Mouse (Mus musculus) CD4-positive, CD25-positive, alpha-beta regulatory T cell, adult 4 months (primary cell): ENCODE results near the gene Cnot2. TPM values are rescaled to one million over a fixed set of nuclear protein-coding genes. Genes with fewer than 3 reads are reported as not detected.
"Not testable (repeated sequence)": the region's sequence is repeated elsewhere in the genome, so short reads cannot be mapped to it uniquely, and the experiment has no call there.

Experiments
- ATAC-seq: one replicate; pipeline ENCODE4 v1.8.0; 2017
- polyA plus RNA-seq, 2 experiments: library from polyadenylated mRNA; unstranded; fragments of 100-300 nt; shearing (Covaris generic); gene quantifications; one replicate each; pipeline ENCODE4 v1.2.1; 2017

The Cnot2 gene
- 100 to 1,000 TPM in 1 of 2 experiments, 10 to 100 TPM in 1; 98.0 to 104 TPM for polyA plus RNA-seq

- ATAC-seq, result peak; percentile 69
These were observed at the start of gene Cnot2 for GRCm38 (mm10) chr10:116581369-116581718. Gene Cnot2, minus strand, starts transcription at chr10:116581511.

- no peak for ATAC-seq
These were observed 47.6 kb upstream of the Cnot2 start for GRCm38 (mm10) chr10:116628926-116629325.

GRCm38 (mm10) chr10:116626009-116626408 is 44.7 kb upstream of the Cnot2 start:
- ATAC-seq, result no peak

- ATAC-seq, result peak; percentile 100
These were observed 31.9 kb upstream of the Cnot2 start for GRCm38 (mm10) chr10:116613250-116613649.

GRCm38 (mm10) chr10:116604905-116605162 is 23.5 kb upstream of the Cnot2 start:
- no peak for ATAC-seq

- no peak for ATAC-seq
These were observed 23.0 kb upstream of the Cnot2 start for GRCm38 (mm10) chr10:116604081-116604904.

- ATAC-seq, result no peak
These were observed 17.9 kb upstream of the Cnot2 start for GRCm38 (mm10) chr10:116599056-116599850.

- ATAC-seq, result peak; percentile 46
These were observed 1.4 kb upstream of the Cnot2 start for GRCm38 (mm10) chr10:116582738-116583137.

- peak; percentile 52 for ATAC-seq
These were observed 589 bp upstream of the Cnot2 start for GRCm38 (mm10) chr10:116581719-116582481.

GRCm38 (mm10) chr10:116580591-116581358 is 536 bp downstream of the Cnot2 start:
- ATAC-seq, result peak; percentile 23

- ATAC-seq, result no peak
These were observed 1.8 kb downstream of the Cnot2 start for GRCm38 (mm10) chr10:116579478-116579877.

GRCm38 (mm10) chr10:116578375-116578774 is 2.9 kb downstream of the Cnot2 start:
- ATAC-seq, result no peak

- ATAC-seq, result no peak
These were observed 4.1 kb downstream of the Cnot2 start for GRCm38 (mm10) chr10:116577181-116577580.

- ATAC-seq, result not testable (repeated sequence)
These were observed 5.2 kb downstream of the Cnot2 start for GRCm38 (mm10) chr10:116576071-116576470.

- no peak for ATAC-seq
These were observed 10.8 kb downstream of the Cnot2 start for GRCm38 (mm10) chr10:116570526-116570925.

- no peak for ATAC-seq
These were observed 12.8 kb downstream of the Cnot2 start for GRCm38 (mm10) chr10:116568539-116568938.

- no peak for ATAC-seq
These were observed 13.6 kb downstream of the Cnot2 start for GRCm38 (mm10) chr10:116567491-116568405.

- ATAC-seq, result not testable (repeated sequence)
These were observed 14.8 kb downstream of the Cnot2 start for GRCm38 (mm10) chr10:116566492-116566891.

- ATAC-seq, result peak; percentile 86
These were observed 16.3 kb downstream of the Cnot2 start for GRCm38 (mm10) chr10:116564828-116565602.

- ATAC-seq, result no peak
These were observed 18.4 kb downstream of the Cnot2 start for GRCm38 (mm10) chr10:116562731-116563480.
